Mouse (Mus musculus) MEL (cell line): ENCODE data around the gene Cnksr2. TPM values are rescaled to one million over a fixed set of nuclear protein-coding genes. Genes with fewer than 3 reads are reported as not detected.

Experiments used
- DNase-seq: peaks from one replicate; pipeline ENCODE4 v3.0.0; 2011; ENCODE audit warnings: low read depth, low spot score
- H3K27ac ChIP-seq: 2 replicates; pipeline ENCODE4 v1.5.1; 2012; ENCODE audit warnings: low read depth, mild to moderate bottlenecking, control low read depth, low read length, moderate library complexity; ENCODE audit not compliant: control insufficient read depth
- H3K27me3 ChIP-seq, 2 experiments: fragments of 150-350 bp in 1 of 2; sonication (generic) in 1 of 2; 2 replicates each; pipeline ENCODE4 v1.6.1; 2012; ENCODE audit warnings: low read length in 2 of 2, mild to moderate bottlenecking in 2 of 2, improper control_type of control experiment in 1 of 2, moderate library complexity in 1 of 2; ENCODE audit not compliant: insufficient read depth in 2 of 2, control insufficient read depth in 1 of 2
- H3K36me3 ChIP-seq, 2 experiments: 2 replicates each; pipeline ENCODE4 v1.6.1; 2012 to 2014; ENCODE audit warnings: low read length in 2 of 2, improper control_type of control experiment in 1 of 2, inconsistent platforms in 1 of 2, mild to moderate bottlenecking in 1 of 2; ENCODE audit not compliant: insufficient read depth in 2 of 2, control insufficient read depth in 1 of 2
- H3K4me1 ChIP-seq, 2 experiments: fragments of 150-350 bp in 1 of 2; sonication (generic) in 1 of 2; 2 replicates each; pipeline ENCODE4 v1.6.1; 2012; ENCODE audit warnings: low read length in 2 of 2, improper control_type of control experiment in 1 of 2, mild to moderate bottlenecking in 1 of 2; ENCODE audit not compliant: insufficient read depth in 2 of 2, control insufficient read depth in 1 of 2
- H3K4me3 ChIP-seq, 2 experiments: fragments of 150-350 bp in 1 of 2; sonication (generic) in 1 of 2; 2 replicates each; pipeline ENCODE4 v1.5.1; 2012; ENCODE audit warnings: low read depth in 2 of 2, low read length in 2 of 2, mild to moderate bottlenecking in 2 of 2, moderate library complexity in 2 of 2, control low read depth in 1 of 2, improper control_type of control experiment in 1 of 2; ENCODE audit not compliant: control insufficient read depth in 1 of 2, insufficient read depth in 1 of 2
- H3K79me2 ChIP-seq: 2 replicates; pipeline ENCODE4 v1.6.1; 2012; ENCODE audit warnings: mild to moderate bottlenecking, low read length, moderate library complexity; ENCODE audit not compliant: control insufficient read depth, poor library complexity, insufficient read depth
- H3K9ac ChIP-seq: 2 replicates; pipeline ENCODE4 v1.6.1; 2012; ENCODE audit warnings: low read depth, mild to moderate bottlenecking, control low read depth, low read length, moderate library complexity; ENCODE audit not compliant: control insufficient read depth, poor library complexity, severe bottlenecking
- H3K9me3 ChIP-seq: fragments of 150-350 bp; sonication (generic); replicated peaks from 2 replicates; pipeline ENCODE4 v1.6.1; 2012; ENCODE audit warnings: mild to moderate bottlenecking, low read length, improper control_type of control experiment, moderate library complexity; ENCODE audit not compliant: insufficient read depth
- BHLHE40 ChIP-seq: IDR thresholded peaks from 2 replicates; pipeline ENCODE4 v1.6.1; 2012; ENCODE audit warnings: low read depth, mild to moderate bottlenecking, inconsistent platforms, low read length, improper control_type of control experiment, borderline replicate concordance
- CHD2 ChIP-seq: IDR thresholded peaks from 2 replicates; pipeline ENCODE4 v1.6.1; 2011; ENCODE audit warnings: low read length, improper control_type of control experiment
- CTCF ChIP-seq, 3 experiments: IDR thresholded peaks in 2 of 3; conservative IDR thresholded peaks in 1 of 3; 2 replicates each; pipeline ENCODE4 v1.5.1; 2011 to 2012; ENCODE audit warnings: low read length in 3 of 3, low read depth in 2 of 3, mild to moderate bottlenecking in 2 of 3, improper control_type of control experiment in 1 of 3, inconsistent platforms in 1 of 3, mixed read lengths in 1 of 3, moderate library complexity in 1 of 3; ENCODE audit not compliant: control insufficient read depth in 1 of 3, insufficient read depth in 1 of 3, poor library complexity in 1 of 3, severe bottlenecking in 1 of 3
- E2F4 ChIP-seq: IDR thresholded peaks from 2 replicates; pipeline ENCODE4 v1.6.1; 2011; ENCODE audit warnings: low read depth, low read length, improper control_type of control experiment, borderline replicate concordance
- ELF1 ChIP-seq: IDR thresholded peaks from 2 replicates; pipeline ENCODE4 v1.6.1; 2014; ENCODE audit warnings: low read depth, mild to moderate bottlenecking, inconsistent platforms, low read length, improper control_type of control experiment, moderate library complexity
- EP300 ChIP-seq, 2 experiments: IDR thresholded peaks; 2 replicates each; pipeline ENCODE4 v1.6.1; 2011; ENCODE audit warnings: improper control_type of control experiment in 2 of 2, low read length in 2 of 2, low read depth in 1 of 2, mild to moderate bottlenecking in 1 of 2
- GABPA ChIP-seq: IDR thresholded peaks from 2 replicates; pipeline ENCODE4 v1.6.1; 2012; ENCODE audit warnings: low read depth, mild to moderate bottlenecking, inconsistent platforms, low read length, improper control_type of control experiment, moderate library complexity
- GATA1 ChIP-seq: IDR thresholded peaks from 2 replicates; pipeline ENCODE4 v1.6.1; 2011; ENCODE audit warnings: low read depth, low read length, improper control_type of control experiment
- HCFC1 ChIP-seq: IDR thresholded peaks from 2 replicates; pipeline ENCODE4 v1.6.1; 2012; ENCODE audit warnings: low read depth, mild to moderate bottlenecking, inconsistent platforms, low read length, improper control_type of control experiment, moderate library complexity
- JUND ChIP-seq: IDR thresholded peaks from 2 replicates; pipeline ENCODE4 v1.6.1; 2011; ENCODE audit warnings: low read depth, mild to moderate bottlenecking, improper control_type of control experiment, low read length
- KAT2A ChIP-seq: conservative IDR thresholded peaks from 2 replicates; pipeline ENCODE4 v1.6.1; 2012; ENCODE audit warnings: low read depth, low read length, improper control_type of control experiment, inconsistent platforms
- MEF2A ChIP-seq: IDR thresholded peaks from 2 replicates; pipeline ENCODE4 v1.6.1; 2014; ENCODE audit warnings: low read depth, mild to moderate bottlenecking, inconsistent platforms, low read length, improper control_type of control experiment; ENCODE audit not compliant: poor library complexity, insufficient replicate concordance, severe bottlenecking; ENCODE audit errors: extremely low read depth
- MYB ChIP-seq: IDR thresholded peaks from 2 replicates; pipeline ENCODE4 v1.6.1; 2011; ENCODE audit warnings: mild to moderate bottlenecking, low read depth, low read length, improper control_type of control experiment
- MYC ChIP-seq: IDR thresholded peaks from 2 replicates; pipeline ENCODE4 v1.6.1; 2011; ENCODE audit warnings: low read depth, mild to moderate bottlenecking, low read length, improper control_type of control experiment, moderate library complexity
- NELFE ChIP-seq: IDR thresholded peaks from 2 replicates; pipeline ENCODE4 v1.6.1; 2011; ENCODE audit warnings: low read depth, low read length, improper control_type of control experiment
- POLR2A ChIP-seq, 2 experiments: IDR thresholded peaks; 2 replicates each; pipeline ENCODE4 v1.6.1; 2011 to 2012; ENCODE audit warnings: low read length in 2 of 2, mild to moderate bottlenecking in 2 of 2, control low read depth in 1 of 2, improper control_type of control experiment in 1 of 2, low read depth in 1 of 2, moderate library complexity in 1 of 2; ENCODE audit not compliant: control insufficient read depth in 1 of 2, insufficient read depth in 1 of 2, poor library complexity in 1 of 2
- RAD21 ChIP-seq: IDR thresholded peaks from 2 replicates; pipeline ENCODE4 v1.6.1; 2011; ENCODE audit warnings: mild to moderate bottlenecking, low read depth, low read length, improper control_type of control experiment
- RCOR1 ChIP-seq: IDR thresholded peaks from 2 replicates; pipeline ENCODE4 v1.6.1; 2012; ENCODE audit warnings: low read depth, mild to moderate bottlenecking, inconsistent platforms, low read length, improper control_type of control experiment
- TAL1 ChIP-seq: IDR thresholded peaks from 2 replicates; pipeline ENCODE4 v1.6.1; 2012; ENCODE audit warnings: mild to moderate bottlenecking, inconsistent platforms, low read length, moderate library complexity, mixed read lengths
- USF2 ChIP-seq, 2 experiments: IDR thresholded peaks; 2 replicates each; pipeline ENCODE4 v1.6.1; 2011 to 2012; ENCODE audit warnings: improper control_type of control experiment in 2 of 2, low read length in 2 of 2, borderline replicate concordance in 1 of 2, inconsistent platforms in 1 of 2, low read depth in 1 of 2, mild to moderate bottlenecking in 1 of 2; ENCODE audit not compliant: insufficient read depth in 1 of 2
- ZMIZ1 ChIP-seq: IDR thresholded peaks from 2 replicates; pipeline ENCODE4 v1.6.1; 2012; ENCODE audit warnings: low read depth, mild to moderate bottlenecking, inconsistent platforms, low read length, improper control_type of control experiment, moderate library complexity
- ZNF384 ChIP-seq: IDR thresholded peaks from 2 replicates; pipeline ENCODE4 v1.6.1; 2012; ENCODE audit warnings: low read depth, mild to moderate bottlenecking, inconsistent platforms, low read length, improper control_type of control experiment
- polyA plus RNA-seq, 2 experiments: library from polyadenylated mRNA; stranded (reverse) in 1 of 2; unstranded in 1 of 2; fragments of >175 nt in 1 of 2; fragments of >200 nt in 1 of 2; gene quantifications; 2 replicates each; pipeline versions ENCODE4 v1.2.1 to v1.2.4; 2012; ENCODE audit warnings: low replicate concordance in 2 of 2, low read depth in 1 of 2; ENCODE audit not compliant: insufficient read length in 2 of 2, insufficient read depth in 1 of 2, missing spikeins in 1 of 2
- total RNA-seq: library from RNA; depleted of rRNA; stranded (reverse); fragments of 300-350 nt; gene quantifications from 2 replicates; pipeline ENCODE4 v1.2.3, GENCODE M21; 2012

The Cnksr2 gene
- total and polyA plus RNA-seq, 3 experiments = 0.03 TPM; not detected in 2

DNA sequence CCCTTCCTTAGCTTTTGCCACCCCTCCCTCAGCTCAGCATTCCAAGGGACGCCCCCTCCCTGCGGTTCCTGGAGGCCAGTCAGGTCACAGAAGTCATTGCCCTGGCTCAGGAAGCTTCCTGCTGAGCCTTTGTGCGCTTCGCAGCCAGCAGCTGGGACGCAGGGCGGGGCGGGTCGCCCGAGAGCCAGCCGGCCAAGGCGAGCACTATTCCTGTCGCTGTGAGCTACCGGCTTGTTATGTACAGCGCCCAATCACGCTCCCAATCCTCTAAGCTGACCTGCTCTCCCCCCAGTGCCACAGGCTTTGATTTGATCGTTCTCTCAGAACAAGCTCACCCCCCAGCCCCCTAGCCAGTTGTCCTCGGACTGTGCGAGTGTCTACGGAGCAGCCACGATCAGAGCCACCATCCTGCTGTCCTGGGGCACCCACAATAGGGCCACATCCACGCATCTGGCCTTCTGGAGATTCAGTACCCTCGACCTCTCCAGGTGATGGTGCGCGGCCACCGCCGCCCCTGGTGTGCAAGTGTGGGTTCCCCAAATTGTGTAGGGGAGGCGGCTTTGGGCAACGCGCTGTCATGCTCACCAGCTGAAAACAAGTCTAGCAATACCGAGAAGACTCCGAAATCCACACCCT is 225.4 kb downstream of the Cnksr2 start:
- Histone ChIP-seq H3K36me3 (no peaks in the 10 kb centered on the region), H3K79me2 (no peaks in the 10 kb centered on the region), H3K9ac (no peak overlapping the region), H3K4me1 (no peaks in the 10 kb centered on the region), H3K4me3 (no peak overlapping the region), H3K9me3 (no peaks in the 10 kb centered on the region), H3K27me3 (no peaks in the 10 kb centered on the region), H3K27ac (no peak overlapping the region)
- no peak for DNase-seq
- TF ChIP-seq MYC (no peak), ZNF384 (no peak), CTCF (IDR thresholded peaks at IDR 0.05 in 2 of 3, conservative IDR thresholded peaks at IDR 0.05 in 1 of 3; ENCODE audit: control insufficient read depth in 1 of 3, insufficient read depth in 1 of 3, low read depth in 2 of 3, low read length in 3 of 3, poor library complexity in 1 of 3, severe bottlenecking in 1 of 3) (no peak), KAT2A (no peak), E2F4 (no peak), MYB (no peak), BHLHE40 (no peak), ELF1 (no peak)

GRCm38 (mm10) chrX:157809721-157810120 is 233.4 kb downstream of the Cnksr2 start:
- H3K4me3 ChIP-seq = no peak overlapping the region
- H3K27me3 ChIP-seq = no peaks in the 10 kb centered on the region
- TF ChIP-seq EP300 (IDR thresholded peaks at IDR 0.05; ENCODE audit: low read depth in 1 of 2, low read length in 2 of 2) (no peak), MYC (no peak), RAD21 (no peak), CHD2 (no peak)
- H3K9ac ChIP-seq = no peak overlapping the region
- no peak for DNase-seq
- no peaks in the 10 kb centered on the region for H3K79me2 ChIP-seq
- no peaks in the 10 kb centered on the region for H3K9me3 ChIP-seq
- H3K4me1 ChIP-seq = no peaks in the 10 kb centered on the region
- H3K27ac ChIP-seq = no peak overlapping the region
- H3K36me3 ChIP-seq = no peaks in the 10 kb centered on the region

GRCm38 (mm10) chrX:157801669-157802068 is 241.4 kb downstream of the Cnksr2 start:
- Histone ChIP-seq H3K9ac (no peak overlapping the region), H3K36me3 (no peaks in the 10 kb centered on the region), H3K79me2 (no peaks in the 10 kb centered on the region), H3K27me3 (no peaks in the 10 kb centered on the region), H3K4me1 (no peaks in the 10 kb centered on the region), H3K4me3 (no peak overlapping the region), H3K27ac (no peak overlapping the region), H3K9me3 (no peaks in the 10 kb centered on the region)
- TF ChIP-seq GATA1 = no peak
- no peak for TF ChIP-seq BHLHE40
- TF ChIP-seq TAL1 = no peak
- TF ChIP-seq POLR2A (IDR thresholded peaks at IDR 0.05; ENCODE audit: control insufficient read depth in 1 of 2, insufficient read depth in 1 of 2, low read depth in 1 of 2, low read length in 2 of 2, poor library complexity in 1 of 2) = no peak
- no peak for TF ChIP-seq JUND
- no peak for TF ChIP-seq RCOR1
- TF ChIP-seq CHD2 = no peak
- TF ChIP-seq MYC = no peak
- TF ChIP-seq MEF2A = no peak
- no peak for TF ChIP-seq NELFE
- no peak for TF ChIP-seq USF2 (IDR thresholded peaks at IDR 0.05; ENCODE audit: borderline replicate concordance in 1 of 2, insufficient read depth in 1 of 2, low read depth in 1 of 2, low read length in 2 of 2)
- no peak for TF ChIP-seq ZMIZ1
- TF ChIP-seq HCFC1 = no peak
- no peak for TF ChIP-seq EP300 (IDR thresholded peaks at IDR 0.05; ENCODE audit: low read depth in 1 of 2, low read length in 2 of 2)
- no peak for TF ChIP-seq MYB
- no peak for TF ChIP-seq GABPA
- DNase-seq = no peak
